In genomic region chr5:137511706-137512105, GRCm38 (mm10) we compare ENCODE assay signal across 9 mouse cellular contexts. TPM values are rescaled to one million over a fixed set of nuclear protein-coding genes. Genes with fewer than 3 reads are reported as not detected.
DNase-seq lines count a peak whose midpoint lies in the region; ATAC-seq and TF ChIP-seq lines count a peak whose summit lies in the region.
"Had no signal": no experiment of that assay in that cellular context is flagged by ENCODE, and none has a peak within 500 bp of the region (broad histone marks: within the 10 kb centered on the region; RNA-seq: fewer than 3 reads in every experiment).

No protein-coding gene starts in this region.

- no peak for DNase-seq in lung, adult 2 months
- DNase-seq in lung, postnatal 25 days (ENCODE audit: low spot score): no peak
- DNase-seq in forebrain, embryonic 10.5 days (ENCODE audit: extremely low spot score, low spot score): no peak
- no peak for DNase-seq in gastrocnemius, adult 18-20 months (ENCODE audit: low spot score)
- DNase-seq in adrenal gland, postnatal 14 days: no peak
- DNase-seq: layer of hippocampus, adult 9-11 months had no signal

- no peak for TF ChIP-seq CTCF in lung, adult 2 months (IDR thresholded peaks at IDR 0.05; ENCODE audit: insufficient read depth, low read length)

- peaks cover 30% of the 10 kb centered on the region for H3K4me1 ChIP-seq in lung, adult 2 months (ENCODE audit: control insufficient read depth, insufficient read depth, low read length)
- H3K4me1 ChIP-seq in forebrain, embryonic 10.5 days: peaks cover 62% of the 10 kb centered on the region
- peaks cover 24% of the 10 kb centered on the region for H3K4me1 ChIP-seq in intestine, embryonic 15.5 days (replicated peaks)
- peaks cover 43% of the 10 kb centered on the region for H3K4me1 ChIP-seq in neural tube, embryonic 12.5 days

- no peaks in the 10 kb centered on the region for H3K9me3 ChIP-seq in forebrain, embryonic 10.5 days
- no peaks in the 10 kb centered on the region for H3K9me3 ChIP-seq in intestine, embryonic 15.5 days
- H3K9me3 ChIP-seq in neural tube, embryonic 12.5 days: no peaks in the 10 kb centered on the region

- WGBS in lung, adult 2 months: 58% methylated on average over 3 of the region's 3 CpGs
- WGBS in forebrain, embryonic 10.5 days: 81% methylated on average over 3 of the region's 3 CpGs
- 52% methylated on average over 3 of the region's 3 CpGs for WGBS in intestine, embryonic 15.5 days
- 63% methylated on average over 3 of the region's 3 CpGs for WGBS in neural tube, embryonic 12.5 days

- no peak for TF ChIP-seq POLR2A in lung, adult 2 months (IDR thresholded peaks at IDR 0.05; ENCODE audit: borderline replicate concordance, extremely low read depth, low read depth, low read length)

- H3K36me3 ChIP-seq in forebrain, embryonic 10.5 days (replicated peaks): peaks cover 27% of the 10 kb centered on the region
- peaks cover 8% of the 10 kb centered on the region; the same call in 1 of the 2 replicates for H3K36me3 ChIP-seq in intestine, embryonic 15.5 days
- no peaks in the 10 kb centered on the region for H3K36me3 ChIP-seq in neural tube, embryonic 12.5 days

- peak overlapping the region; percentile 6 for H3K4me3 ChIP-seq in lung, adult 2 months (replicated peaks; ENCODE audit: extremely low read depth, low read depth, low read length)
- peak overlapping the region; percentile 85 for H3K4me3 ChIP-seq in forebrain, embryonic 10.5 days
- H3K4me3 ChIP-seq in intestine, embryonic 15.5 days (replicated peaks): peak overlapping the region; percentile 93
- H3K4me3 ChIP-seq in neural tube, embryonic 12.5 days: peak overlapping the region; percentile 99

- ATAC-seq in intestine, embryonic 15.5 days: no peak
- no peak for ATAC-seq in neural tube, embryonic 12.5 days (ENCODE audit: low FRiP score, low read depth)
- ATAC-seq in monocyte, adult 5-6 weeks (replicated peaks; ENCODE audit: insufficient number of reproducible peaks, low FRiP score, low TSS enrichment, poor library complexity, severe bottlenecking): no peak

- H3K4me2 ChIP-seq in intestine, embryonic 15.5 days (replicated peaks): peak overlapping the region; percentile 86
- H3K4me2 ChIP-seq in neural tube, embryonic 12.5 days (replicated peaks): peak overlapping the region; percentile 94

- peak overlapping the region; percentile 96 for H3K27ac ChIP-seq in forebrain, embryonic 10.5 days
- H3K27ac ChIP-seq in intestine, embryonic 15.5 days: 0 out of 2 replicates have a peak overlapping the region, but pooled peaks have one; percentile 77
- H3K27ac ChIP-seq in neural tube, embryonic 12.5 days: no peak overlapping the region

- no peaks in the 10 kb centered on the region for H3K27me3 ChIP-seq in forebrain, embryonic 10.5 days (ENCODE audit: poor library complexity, severe bottlenecking)
- H3K27me3 ChIP-seq in intestine, embryonic 15.5 days (replicated peaks): no peaks in the 10 kb centered on the region
- H3K27me3 ChIP-seq in neural tube, embryonic 12.5 days (replicated peaks): no peaks in the 10 kb centered on the region

- peak overlapping the region; percentile 95 for H3K9ac ChIP-seq in intestine, embryonic 15.5 days
- H3K9ac ChIP-seq in neural tube, embryonic 12.5 days: peak overlapping the region; percentile 100

RNA-seq across cellular contexts. Expression of gene Gigyf1, which starts 6.6 kb away (rescaled TPM):
- polyA plus RNA-seq in lung, adult 2 months (2012; rRNA removed): 37.0 and 45.3 TPM in 2 replicates
- polyA plus RNA-seq in forebrain, embryonic 10.5 days (2016; fragmentation: Nextera tagmentation; extraction: Ambion mirVana): 13.5 and 14.0 TPM in 2 replicates
- polyA plus RNA-seq in intestine, embryonic 15.5 days (2015; fragmentation: Nextera tagmentation; extraction: Ambion mirVana): 8.4 and 10.4 TPM in 2 replicates
- polyA plus RNA-seq in neural tube, embryonic 12.5 days (2016; fragmentation: Nextera tagmentation; extraction: Ambion mirVana): 17.6 and 19.4 TPM in 2 replicates
- 10 to 100 TPM; 19.9 to 23.5 TPM for total RNA-seq in gastrocnemius, adult 18-20 months (2021)
- total RNA-seq in monocyte, adult 5-6 weeks (2017): 11.9 to 24.2 TPM (median 12.0 TPM) in 3 replicates
- 30.5 and 36.6 TPM in 2 replicates for total RNA-seq in adrenal gland, postnatal 14 days (2021)

RNA-seq across cellular contexts. Expression of gene Pop7, which starts 9.4 kb away (rescaled TPM):
- polyA plus RNA-seq in lung, adult 2 months (2012; rRNA removed): 28.4 and 32.4 TPM in 2 replicates
- polyA plus RNA-seq in forebrain, embryonic 10.5 days (2016; fragmentation: Nextera tagmentation; extraction: Ambion mirVana): 56.1 and 59.4 TPM in 2 replicates
- 60.4 and 64.2 TPM in 2 replicates for polyA plus RNA-seq in intestine, embryonic 15.5 days (2015; fragmentation: Nextera tagmentation; extraction: Ambion mirVana)
- 65.4 and 71.0 TPM in 2 replicates for polyA plus RNA-seq in neural tube, embryonic 12.5 days (2016; fragmentation: Nextera tagmentation; extraction: Ambion mirVana)
- 10 to 100 TPM in 1 of 2 experiments, 1 to 10 TPM in 1; 8.9 to 10.8 TPM for total RNA-seq in gastrocnemius, adult 18-20 months (2021)
- 9.7 to 27.5 TPM (median 20.4 TPM) in 3 replicates for total RNA-seq in monocyte, adult 5-6 weeks (2017)
- 22.3 and 26.2 TPM in 2 replicates for total RNA-seq in adrenal gland, postnatal 14 days (2021)

RNA-seq across cellular contexts. Expression of gene Epo, which starts 21.3 kb away (rescaled TPM):
- polyA plus RNA-seq in lung, adult 2 months (2012; rRNA removed): not detected in 2 replicates
- polyA plus RNA-seq in forebrain, embryonic 10.5 days (2016; fragmentation: Nextera tagmentation; extraction: Ambion mirVana): 2.9 and 4.8 TPM in 2 replicates
- 0.42 and 0.63 TPM in 2 replicates for polyA plus RNA-seq in intestine, embryonic 15.5 days (2015; fragmentation: Nextera tagmentation; extraction: Ambion mirVana)
- not detected in 2 replicates for polyA plus RNA-seq in neural tube, embryonic 12.5 days (2016; fragmentation: Nextera tagmentation; extraction: Ambion mirVana)
- not detected for total RNA-seq in gastrocnemius, adult 18-20 months (2021)
- not detected in 3 replicates for total RNA-seq in monocyte, adult 5-6 weeks (2017)
- not detected in 2 replicates for total RNA-seq in adrenal gland, postnatal 14 days (2021)

RNA-seq across cellular contexts. Expression of gene Gnb2, which starts 21.6 kb away (rescaled TPM):
- polyA plus RNA-seq in lung, adult 2 months (2012; rRNA removed): 1,063 and 1,258 TPM in 2 replicates
- polyA plus RNA-seq in forebrain, embryonic 10.5 days (2016; fragmentation: Nextera tagmentation; extraction: Ambion mirVana): 287 and 288 TPM in 2 replicates
- polyA plus RNA-seq in intestine, embryonic 15.5 days (2015; fragmentation: Nextera tagmentation; extraction: Ambion mirVana): 341 and 386 TPM in 2 replicates
- 468 and 494 TPM in 2 replicates for polyA plus RNA-seq in neural tube, embryonic 12.5 days (2016; fragmentation: Nextera tagmentation; extraction: Ambion mirVana)
- 100 to 1,000 TPM; 111 to 134 TPM for total RNA-seq in gastrocnemius, adult 18-20 months (2021)
- 361 to 408 TPM (median 386 TPM) in 3 replicates for total RNA-seq in monocyte, adult 5-6 weeks (2017)
- total RNA-seq in adrenal gland, postnatal 14 days (2021): 574 and 611 TPM in 2 replicates

RNA-seq across cellular contexts. Expression of gene Zan, which starts 34.8 kb away (rescaled TPM):
- 0.45 and 0.83 TPM in 2 replicates for polyA plus RNA-seq in lung, adult 2 months (2012; rRNA removed)
- 0.10 and 0.12 TPM in 2 replicates for polyA plus RNA-seq in forebrain, embryonic 10.5 days (2016; fragmentation: Nextera tagmentation; extraction: Ambion mirVana)
- polyA plus RNA-seq in intestine, embryonic 15.5 days (2015; fragmentation: Nextera tagmentation; extraction: Ambion mirVana): 0.52 and 0.93 TPM in 2 replicates
- polyA plus RNA-seq in neural tube, embryonic 12.5 days (2016; fragmentation: Nextera tagmentation; extraction: Ambion mirVana): 0.04 and 0.09 TPM in 2 replicates
- under 1 TPM in 1 of 2 experiments, not detected in 1; 0.07 TPM for total RNA-seq in gastrocnemius, adult 18-20 months (2021)
- not detected in 3 replicates for total RNA-seq in monocyte, adult 5-6 weeks (2017)
- total RNA-seq in adrenal gland, postnatal 14 days (2021): not detected in 2 replicates

Comparison
In these comparisons a context has a peak if more than half of its experiments do, and no peak if none do; other contexts are left out.
1. H3K4me3 ChIP-seq: peak in every context shown above with its lines; median percentile 99 in neural tube, embryonic 12.5 days; 93 in intestine, embryonic 15.5 days; 85 in forebrain, embryonic 10.5 days; 6 in lung, adult 2 months.